Mouse (Mus musculus) midbrain, embryonic 10.5 days (tissue): Measurements from ENCODE around the gene Tomm20l. TPM values are rescaled to one million over a fixed set of nuclear protein-coding genes. Genes with fewer than 3 reads are reported as not detected.
A peak's percentile ranks its signal among the peaks of the same experiment; 100 is the strongest.
"Not testable (repeated sequence)": the region's sequence is repeated elsewhere in the genome, so short reads cannot be mapped to it uniquely, and the experiment has no call there.

Experiments used
- DNase-seq: peaks from one replicate; pipeline ENCODE4 v3.0.0-alpha.2; 2017; ENCODE audit warnings: low spot score
- H3K27ac ChIP-seq: fragments of 300-500 bp; sonication (generic); replicated peaks from 2 replicates; pipeline ENCODE4 v1.5.1; 2016; ENCODE audit warnings: mild to moderate bottlenecking
- H3K27me3 ChIP-seq: fragments of 300-500 bp; sonication (generic); 2 replicates; pipeline ENCODE4 v1.6.1; 2016; ENCODE audit warnings: low read depth, mild to moderate bottlenecking; ENCODE audit not compliant: poor library complexity, severe bottlenecking
- H3K36me3 ChIP-seq: fragments of 300-500 bp; sonication (generic); 2 replicates; pipeline ENCODE4 v1.6.1; 2016; ENCODE audit warnings: mild to moderate bottlenecking, moderate library complexity
- H3K4me1 ChIP-seq: fragments of 300-500 bp; sonication (generic); 2 replicates; pipeline ENCODE4 v1.6.1; 2016
- H3K4me3 ChIP-seq: fragments of 300-500 bp; sonication (generic); 2 replicates; pipeline ENCODE4 v1.5.1; 2016; ENCODE audit warnings: mild to moderate bottlenecking, moderate library complexity
- H3K9me3 ChIP-seq: fragments of 300-500 bp; sonication (generic); replicated peaks from 2 replicates; pipeline ENCODE4 v1.6.1; 2016; ENCODE audit warnings: mild to moderate bottlenecking
- WGBS: fragments of 180-500 bp; shearing (Covaris S2); methylation state at CpG from one replicate; pipeline ENCODE4 v1.1.7; 2016; 5-methylcytosine and 5-hydroxymethylcytosine counted together
- polyA plus RNA-seq: library from polyadenylated mRNA; unstranded; fragments of >200 nt; fragmentation: Nextera tagmentation; extraction: Ambion mirVana; gene quantifications from 2 replicates; pipeline ENCODE4 v1.2.1, GENCODE M21; 2016

Gene Tomm20l
- not detected in 2 replicates for polyA plus RNA-seq

DNA sequence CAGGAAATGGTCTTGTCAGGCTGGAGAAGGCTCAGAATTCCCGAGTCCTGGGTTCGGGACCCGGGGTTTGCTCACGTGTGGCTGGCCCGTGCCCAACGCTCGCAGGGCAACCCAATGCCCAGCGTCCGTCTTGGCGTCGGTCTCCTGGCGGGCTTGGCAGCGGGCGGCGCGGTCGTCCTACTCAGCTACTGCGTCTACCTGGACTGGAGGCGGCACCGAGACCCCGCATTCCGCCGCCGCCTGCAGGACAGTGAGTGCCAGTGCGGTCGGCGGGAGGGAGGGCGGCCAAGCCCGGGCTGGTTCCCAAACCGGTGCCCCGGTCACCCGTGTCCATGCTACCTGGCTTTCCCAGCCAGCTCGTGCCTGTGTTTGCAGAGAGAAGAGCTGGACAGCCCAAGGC is at the start of gene Tomm20l:
Gene Tomm20l (plus strand): TSS at position 98 of the 400 bp plus-strand sequence.
- Histone ChIP-seq H3K36me3 (no peaks in the 10 kb centered on the region), H3K4me1 (peaks cover 15% of the 10 kb centered on the region), H3K9me3 (no peaks in the 10 kb centered on the region), H3K27ac (no peak within 1 kb of the TSS; the same call in 1 of the 2 replicates), H3K4me3 (peak within 1 kb of the TSS; percentile 44), H3K27me3 (peaks cover 16% of the 10 kb centered on the region)
- DNase-seq = peak; percentile 34
- 10% methylated on average over 33 of the region's 33 CpGs for WGBS

DNA sequence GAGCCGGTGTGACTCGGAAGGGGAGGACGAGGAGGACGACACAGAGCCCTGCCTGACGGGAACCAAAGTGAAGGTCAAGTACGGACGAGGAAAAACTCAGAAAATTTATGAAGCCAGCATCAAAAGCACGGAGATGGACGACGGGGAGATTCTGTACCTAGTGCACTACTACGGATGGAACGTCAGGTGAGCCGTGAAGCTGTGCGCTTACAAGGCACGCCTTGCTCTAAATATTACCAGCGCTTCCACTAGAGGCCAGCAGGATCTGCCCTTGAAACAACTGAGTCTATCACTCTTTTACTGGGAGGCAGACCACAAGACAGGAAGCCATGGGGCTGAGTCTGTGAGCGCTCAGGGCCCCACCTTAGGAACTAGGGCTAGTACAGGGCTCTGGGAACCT is 41.4 kb upstream of the Tomm20l start:
- H3K4me3 ChIP-seq = no peak overlapping the region
- H3K27ac ChIP-seq = no peak overlapping the region
- WGBS = 96% methylated on average over 17 of the region's 17 CpGs
- H3K36me3 ChIP-seq = peaks cover 97% of the 10 kb centered on the region
- H3K4me1 ChIP-seq = no peaks in the 10 kb centered on the region
- H3K9me3 ChIP-seq = no peaks in the 10 kb centered on the region
- H3K27me3 ChIP-seq = no peaks in the 10 kb centered on the region
- DNase-seq = no peak

DNA sequence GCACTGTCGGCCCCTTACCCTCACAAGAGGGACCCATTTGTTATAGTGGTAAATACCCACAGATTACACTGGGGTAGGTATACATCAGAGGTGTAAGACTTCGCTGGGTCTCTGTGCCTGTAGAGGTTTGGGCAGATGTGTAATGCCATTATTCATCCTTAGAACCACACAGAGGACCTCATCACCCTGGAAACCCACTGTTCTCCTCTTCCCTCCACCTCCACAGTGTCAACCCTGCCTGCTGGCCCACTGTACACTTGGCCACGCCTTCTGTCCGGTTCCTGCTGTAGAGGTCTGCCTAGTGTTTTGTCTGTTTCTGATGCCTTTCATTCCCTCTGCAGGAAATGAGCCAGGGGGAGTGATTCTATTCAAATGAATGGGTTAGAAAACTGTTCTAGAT is 39.2 kb upstream of the Tomm20l start:
- 93% methylated on average over 4 of the region's 4 CpGs for WGBS
- Histone ChIP-seq H3K36me3 (peaks cover 98% of the 10 kb centered on the region), H3K4me1 (no peaks in the 10 kb centered on the region), H3K4me3 (no peak overlapping the region), H3K27me3 (no peaks in the 10 kb centered on the region), H3K27ac (no peak overlapping the region), H3K9me3 (no peaks in the 10 kb centered on the region)
- DNase-seq = no peak

DNA sequence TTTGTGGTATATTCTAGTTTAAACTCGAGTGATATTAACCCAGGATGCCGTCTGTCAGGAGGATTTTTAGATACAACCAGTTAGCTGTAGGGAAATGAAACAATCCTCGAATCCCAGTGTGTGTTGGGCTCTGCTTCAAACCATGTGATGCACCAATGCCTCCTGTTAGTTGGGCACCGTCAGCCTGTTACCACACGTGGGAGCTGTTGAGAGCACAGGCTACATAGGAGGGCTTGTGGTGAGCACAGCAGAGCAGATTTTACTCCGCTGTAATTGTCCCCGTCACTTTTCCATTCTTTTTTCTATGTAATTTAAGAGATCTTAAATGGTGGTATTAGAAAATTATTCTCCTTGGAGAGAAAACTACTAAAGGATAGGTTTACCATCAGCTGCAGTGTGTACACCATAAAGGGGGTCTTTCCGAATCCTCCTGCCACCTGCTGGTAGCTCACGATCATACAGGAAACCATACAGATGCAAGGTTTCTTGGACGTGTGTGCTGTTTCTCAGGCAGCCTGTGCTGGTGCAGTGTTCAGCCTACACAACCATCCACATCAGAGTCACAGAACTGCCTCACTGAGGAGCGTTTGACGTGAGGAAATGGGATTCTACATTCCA is 38.0 kb upstream of the Tomm20l start:
- Histone ChIP-seq H3K36me3 (peaks cover 86% of the 10 kb centered on the region), H3K4me3 (no peak overlapping the region), H3K27me3 (no peaks in the 10 kb centered on the region), H3K27ac (no peak overlapping the region), H3K4me1 (no peaks in the 10 kb centered on the region), H3K9me3 (no peaks in the 10 kb centered on the region)
- 69% methylated on average over 12 of the region's 12 CpGs for WGBS
- DNase-seq = peak; percentile 21

DNA sequence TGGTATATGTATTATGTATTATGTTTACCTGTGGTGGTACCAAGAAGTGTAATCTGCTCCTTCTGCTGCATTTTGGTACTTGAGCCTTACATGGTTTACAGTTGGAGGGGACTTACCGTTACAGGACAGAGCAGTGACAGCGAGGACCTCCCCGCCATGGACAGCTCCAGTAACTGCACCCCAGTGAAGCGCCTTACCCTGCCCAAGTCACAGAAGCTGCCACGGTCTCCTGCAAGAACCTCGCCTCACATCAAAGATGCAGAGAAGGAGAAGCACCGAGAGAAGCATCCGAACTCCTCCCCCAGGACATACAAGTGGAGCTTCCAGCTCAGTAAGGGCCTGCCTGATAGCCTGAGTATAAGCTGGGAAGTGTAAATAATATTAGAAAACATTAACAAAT is 24.9 kb upstream of the Tomm20l start:
- WGBS = 94% methylated on average over 8 of the region's 8 CpGs
- Histone ChIP-seq H3K9me3 (no peaks in the 10 kb centered on the region), H3K4me1 (no peaks in the 10 kb centered on the region), H3K36me3 (peaks cover 42% of the 10 kb centered on the region), H3K27me3 (no peaks in the 10 kb centered on the region), H3K27ac (no peak overlapping the region), H3K4me3 (no peak overlapping the region)
- DNase-seq = no peak

DNA sequence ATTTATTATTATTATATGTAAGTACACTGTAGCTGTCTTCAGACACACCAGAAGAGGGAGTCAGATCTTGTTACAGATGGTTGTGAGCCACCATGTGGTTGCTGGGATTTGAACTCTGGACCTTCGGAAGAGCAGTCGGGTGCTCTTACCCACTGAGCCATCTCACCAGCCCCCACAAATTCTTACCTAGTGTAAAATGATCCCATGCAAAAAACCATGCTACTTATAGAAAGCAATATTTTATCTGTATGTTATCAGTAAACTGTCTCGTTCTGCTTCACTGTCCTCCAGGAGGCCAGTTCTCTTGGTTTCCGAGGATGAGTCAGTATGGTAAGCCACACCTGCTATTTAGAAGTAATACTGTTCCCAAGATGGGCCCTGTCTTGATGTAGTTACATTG is 7.0 kb upstream of the Tomm20l start:
- not testable (repeated sequence) for H3K27me3 ChIP-seq, H3K36me3 ChIP-seq, DNase-seq, H3K4me3 ChIP-seq, H3K4me1 ChIP-seq, H3K27ac ChIP-seq, H3K9me3 ChIP-seq
- WGBS = 91% methylated on average over 4 of the region's 4 CpGs

DNA sequence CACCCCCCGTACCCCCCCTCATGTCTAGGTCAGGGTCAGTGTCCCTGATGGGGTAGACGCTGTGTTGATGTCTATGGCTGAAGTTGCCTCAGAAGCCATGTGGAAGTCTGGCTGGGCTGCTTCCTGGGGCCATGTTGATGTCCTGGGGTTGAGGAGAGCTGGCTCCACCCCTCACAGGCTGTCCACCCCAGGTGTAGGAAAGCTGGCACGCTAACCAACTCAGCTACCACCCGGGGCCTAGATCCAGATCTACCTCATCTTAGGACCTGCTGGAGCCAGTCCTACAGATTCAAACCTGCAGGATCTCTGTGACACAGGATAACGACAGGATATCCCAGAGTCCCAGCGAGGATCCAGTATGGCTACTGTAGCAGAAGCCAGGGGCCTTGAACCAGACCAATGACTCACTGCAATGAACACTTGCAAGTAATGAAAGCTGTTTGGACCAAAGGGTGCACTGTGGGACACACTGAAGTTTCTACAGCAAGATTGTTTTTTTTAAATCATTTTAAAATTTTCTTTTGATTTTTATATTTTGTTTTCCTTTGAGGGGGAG is 3.9 kb upstream of the Tomm20l start:
- H3K27ac ChIP-seq = no peak overlapping the region
- 86% methylated on average over 6 of the region's 6 CpGs for WGBS
- H3K9me3 ChIP-seq = no peaks in the 10 kb centered on the region
- no peak for DNase-seq
- no peak overlapping the region for H3K4me3 ChIP-seq
- peaks cover 6% of the 10 kb centered on the region for H3K4me1 ChIP-seq
- no peaks in the 10 kb centered on the region for H3K36me3 ChIP-seq
- H3K27me3 ChIP-seq = peaks cover 9% of the 10 kb centered on the region; the same call in 1 of the 2 replicates

DNA sequence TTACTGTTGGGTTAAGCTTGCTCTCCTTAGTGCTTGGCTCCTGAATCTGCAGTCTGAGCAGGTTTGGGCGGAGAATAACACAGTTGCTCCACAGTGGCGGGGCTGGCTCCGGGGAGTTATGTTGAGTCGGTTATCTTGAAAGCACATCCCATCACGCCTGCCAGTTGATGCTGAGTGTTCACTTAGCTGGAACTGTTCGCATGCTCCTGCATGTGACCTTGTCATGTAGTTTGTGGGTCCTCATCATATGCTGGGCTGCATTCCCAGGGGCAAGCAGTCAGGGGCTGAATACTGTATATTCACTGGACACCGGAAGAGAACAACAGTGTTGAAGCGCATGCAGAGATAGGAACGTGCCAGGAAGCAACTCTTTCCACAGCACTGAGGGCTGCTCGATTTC is 1.8 kb downstream of the Tomm20l start:
- 90% methylated on average over 10 of the region's 10 CpGs for WGBS
- Histone ChIP-seq H3K27me3 (peaks cover 16% of the 10 kb centered on the region), H3K9me3 (no peaks in the 10 kb centered on the region), H3K4me1 (peaks cover 15% of the 10 kb centered on the region), H3K4me3 (no peak overlapping the region), H3K27ac (no peak overlapping the region), H3K36me3 (no peaks in the 10 kb centered on the region)
- no peak for DNase-seq

DNA sequence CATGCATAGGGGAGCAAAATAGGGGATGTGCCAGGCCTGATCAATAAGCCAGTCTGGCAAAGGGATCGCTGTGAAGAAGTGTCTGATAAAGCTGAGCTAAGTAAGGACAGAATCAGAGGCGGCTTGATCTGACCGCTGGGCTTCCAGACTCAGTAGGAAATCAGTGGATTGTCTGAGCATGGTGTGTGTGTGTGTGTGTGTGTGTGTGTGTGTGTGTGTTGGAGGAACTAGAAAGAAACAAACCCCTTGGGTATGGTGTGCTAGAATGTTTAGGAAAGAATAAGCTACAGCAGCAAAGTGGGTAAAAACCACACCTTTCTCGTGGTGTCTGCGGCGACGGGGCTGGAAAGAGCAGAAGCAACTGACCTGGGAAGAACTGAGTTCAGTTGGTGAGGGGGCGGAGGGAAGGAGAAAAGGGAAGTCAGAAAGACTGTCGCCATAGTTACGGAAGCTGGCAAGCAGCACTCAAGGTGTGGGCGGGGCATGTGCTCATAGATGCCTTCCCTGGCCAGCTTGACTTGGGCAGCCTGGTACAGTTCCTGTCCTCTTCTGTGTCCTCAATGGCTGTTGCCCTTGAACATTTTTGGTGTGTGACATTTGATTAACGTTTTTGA is 2.6 kb downstream of the Tomm20l start:
- Histone ChIP-seq H3K36me3 (no peaks in the 10 kb centered on the region), H3K27me3 (peaks cover 16% of the 10 kb centered on the region), H3K27ac (no peak overlapping the region), H3K4me3 (0 out of 2 replicates have a peak overlapping the region, but pooled peaks have one; percentile 7), H3K4me1 (peaks cover 15% of the 10 kb centered on the region), H3K9me3 (no peaks in the 10 kb centered on the region)
- DNase-seq = peak; percentile 22
- WGBS = 39% methylated on average over 12 of the region's 12 CpGs

DNA sequence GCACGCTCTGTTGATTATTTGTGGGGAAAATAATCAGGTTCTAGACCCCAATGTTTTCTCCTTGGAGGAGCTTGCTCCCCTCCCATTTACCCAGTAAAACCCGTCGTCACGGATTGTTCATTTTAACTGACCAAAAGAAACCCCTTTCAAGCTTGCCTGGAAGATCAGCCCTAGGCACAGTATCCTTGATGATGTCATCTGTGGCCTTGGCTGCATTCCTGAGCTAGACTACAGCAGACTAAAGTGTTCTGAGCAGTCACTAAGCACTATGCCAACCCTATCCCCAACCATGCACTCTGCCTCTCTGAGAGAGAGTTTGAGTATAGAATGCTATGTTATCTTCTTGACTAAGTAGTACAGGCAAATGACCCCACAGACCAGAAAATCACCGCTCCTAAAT is 5.2 kb downstream of the Tomm20l start:
- Histone ChIP-seq H3K4me3 (no peak overlapping the region), H3K27ac (no peak overlapping the region), H3K4me1 (peaks cover 11% of the 10 kb centered on the region), H3K9me3 (no peaks in the 10 kb centered on the region), H3K27me3 (peaks cover 11% of the 10 kb centered on the region), H3K36me3 (no peaks in the 10 kb centered on the region)
- no peak for DNase-seq
- 82% methylated on average over 5 of the region's 5 CpGs for WGBS

DNA sequence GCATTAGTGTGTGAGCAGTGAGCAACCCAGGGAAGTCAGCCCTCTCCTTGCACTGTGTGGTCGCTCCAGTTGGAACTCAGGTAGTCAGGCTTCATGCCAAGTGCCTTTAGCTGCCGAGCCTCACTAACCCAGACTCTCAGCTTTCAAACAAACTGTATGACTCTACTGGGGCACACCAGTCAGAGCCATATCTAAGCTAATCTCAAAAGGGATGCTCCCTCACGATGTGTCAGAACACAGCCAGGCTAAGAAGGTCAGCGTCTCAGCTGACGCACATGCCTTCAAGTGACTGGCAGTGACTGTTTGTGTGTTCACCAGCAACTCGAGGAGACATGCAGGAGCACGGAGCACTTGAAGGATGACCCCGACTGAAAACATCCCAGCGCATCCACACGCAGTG is 11.5 kb downstream of the Tomm20l start:
- Histone ChIP-seq H3K27ac (no peak overlapping the region), H3K4me3 (no peak overlapping the region), H3K36me3 (peaks cover 55% of the 10 kb centered on the region), H3K9me3 (no peaks in the 10 kb centered on the region), H3K4me1 (no peaks in the 10 kb centered on the region), H3K27me3 (no peaks in the 10 kb centered on the region)
- no peak for DNase-seq
- WGBS = 91% methylated on average over 10 of the region's 10 CpGs

DNA sequence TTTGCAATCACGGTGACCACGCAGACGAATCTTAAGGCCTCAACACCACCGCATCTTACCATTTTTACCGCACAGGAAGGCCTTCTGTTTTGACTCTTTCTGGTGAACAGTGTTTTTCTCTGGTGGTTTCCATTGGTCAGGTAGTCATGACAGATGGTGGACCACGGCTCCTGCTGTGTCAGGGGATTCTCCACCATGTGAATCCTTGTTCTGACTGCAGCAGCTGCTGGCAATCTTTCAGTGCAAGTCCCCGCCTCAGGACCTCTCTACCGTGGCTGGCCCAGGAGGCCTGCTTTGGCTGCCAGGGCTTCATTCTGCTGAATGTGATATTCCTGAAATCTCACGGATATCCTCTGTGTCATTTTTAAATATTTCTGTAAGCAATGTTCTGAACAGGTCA is 12.1 kb downstream of the Tomm20l start:
- Histone ChIP-seq H3K4me3 (no peak overlapping the region), H3K9me3 (no peaks in the 10 kb centered on the region), H3K36me3 (peaks cover 56% of the 10 kb centered on the region), H3K27ac (no peak overlapping the region), H3K27me3 (no peaks in the 10 kb centered on the region), H3K4me1 (no peaks in the 10 kb centered on the region)
- 94% methylated on average over 9 of the region's 9 CpGs for WGBS
- DNase-seq = no peak

DNA sequence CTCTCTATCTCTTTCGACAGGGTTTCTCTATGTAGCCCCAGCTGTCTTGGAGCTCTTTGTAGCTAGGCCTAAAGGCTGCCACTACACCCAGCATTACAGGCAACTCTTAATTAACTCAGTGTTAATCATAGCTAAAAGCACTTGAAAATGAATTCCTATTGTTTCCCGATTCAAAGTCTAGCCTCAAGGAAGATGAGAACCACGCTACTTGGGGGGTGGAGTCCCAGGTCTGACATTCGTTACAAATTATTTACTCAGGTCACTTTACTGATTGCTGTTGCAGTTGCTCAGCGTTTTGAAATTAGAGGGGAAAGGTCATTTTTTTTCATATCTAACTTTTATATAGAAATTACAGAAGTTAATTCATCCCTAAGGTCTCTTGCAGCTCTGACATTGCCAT is 24.4 kb downstream of the Tomm20l start:
- peak overlapping the region; percentile 96 for H3K4me3 ChIP-seq
- DNase-seq = no peak
- WGBS = 44% methylated on average over 5 of the region's 5 CpGs
- peaks cover 36% of the 10 kb centered on the region for H3K4me1 ChIP-seq
- H3K9me3 ChIP-seq = no peaks in the 10 kb centered on the region
- H3K36me3 ChIP-seq = peaks cover 40% of the 10 kb centered on the region
- 0 out of 2 replicates have a peak overlapping the region, but pooled peaks have one; percentile 93 for H3K27ac ChIP-seq
- no peaks in the 10 kb centered on the region for H3K27me3 ChIP-seq
